Mouse (Mus musculus) olfactory bulb, adult 2 months (tissue): ENCODE measurements around the gene Slc2a6. TPM values are rescaled to one million over a fixed set of nuclear protein-coding genes. Genes with fewer than 3 reads are reported as not detected.

ENCODE experiments used
- H3K27ac ChIP-seq: fragments of 200-500 bp; 2 replicates; pipeline ENCODE4 v1.5.1; 2012; ENCODE audit warnings: low read depth, low read length; ENCODE audit not compliant: insufficient read depth
- H3K4me1 ChIP-seq: fragments of 200-500 bp; 2 replicates; pipeline ENCODE4 v1.6.1; 2012; ENCODE audit warnings: low read length; ENCODE audit not compliant: control insufficient read depth, insufficient read depth
- H3K4me3 ChIP-seq: fragments of 200-500 bp; 2 replicates; pipeline ENCODE4 v1.5.1; 2012; ENCODE audit warnings: mild to moderate bottlenecking, low read depth, low read length, moderate library complexity; ENCODE audit not compliant: insufficient read depth
- CTCF ChIP-seq: fragments of 200-500 bp; IDR thresholded peaks from 2 replicates; pipeline ENCODE4 v1.5.1; 2012; ENCODE audit warnings: low read depth, mild to moderate bottlenecking, low read length, moderate library complexity; ENCODE audit not compliant: insufficient read depth
- POLR2A ChIP-seq: fragments of 200-500 bp; IDR thresholded peaks from 2 replicates; pipeline ENCODE4 v1.6.1; 2012; ENCODE audit warnings: mild to moderate bottlenecking, low read depth, low read length, moderate library complexity; ENCODE audit not compliant: insufficient read depth
- WGBS: fragments of 180-500 bp; shearing (Covaris S2); methylation state at CpG from one replicate; pipeline ENCODE4 v1.1.7; 2018; 5-methylcytosine and 5-hydroxymethylcytosine counted together
- polyA plus RNA-seq: library from polyadenylated mRNA; stranded (reverse); fragments of >200 nt; gene quantifications from 2 replicates; pipeline ENCODE4 v1.2.4, GENCODE M21; 2012; ENCODE audit warnings: low replicate concordance; ENCODE audit not compliant: missing spikeins, insufficient read depth, insufficient read length

Gene Slc2a6
- not detected in 2 replicates for polyA plus RNA-seq

GRCm38 (mm10) chr2:27027618-27028436 is at the start of gene Slc2a6:
TSS of gene Slc2a6 (minus strand) at chr2:27027998.
- TF ChIP-seq POLR2A (peak; percentile 67), CTCF (no peak)
- WGBS, result 2% methylated on average over 38 of the region's 38 CpGs
- Histone ChIP-seq H3K4me3 (peak within 1 kb of the TSS; percentile 76), H3K27ac (peak within 1 kb of the TSS; percentile 28; the same call in 1 of the 2 replicates), H3K4me1 (peaks cover 21% of the 10 kb centered on the region)

GRCm38 (mm10) chr2:27075485-27075884 is 47.7 kb upstream of the Slc2a6 start:
- TF ChIP-seq CTCF (no peak), POLR2A (no peak)
- Histone ChIP-seq H3K4me1 (peaks cover 37% of the 10 kb centered on the region), H3K4me3 (no peak overlapping the region), H3K27ac (no peak overlapping the region)
- 86% methylated on average over 3 of the region's 3 CpGs for WGBS

- WGBS, result 76% methylated on average over 4 of the region's 4 CpGs
- Histone ChIP-seq H3K4me3 (no peak overlapping the region), H3K27ac (no peak overlapping the region), H3K4me1 (peaks cover 33% of the 10 kb centered on the region)
- TF ChIP-seq POLR2A (no peak), CTCF (no peak)
Measured at GRCm38 (mm10) chr2:27074804-27075203, 47.0 kb upstream of the Slc2a6 start.

GRCm38 (mm10) chr2:27073407-27073806 is 45.6 kb upstream of the Slc2a6 start:
- H3K4me3 ChIP-seq, result no peak overlapping the region
- WGBS, result 84% methylated on average over 4 of the region's 4 CpGs
- H3K27ac ChIP-seq, result no peak overlapping the region
- peaks cover 22% of the 10 kb centered on the region for H3K4me1 ChIP-seq
- TF ChIP-seq POLR2A (no peak), CTCF (no peak)

GRCm38 (mm10) chr2:27071978-27072377 is 44.2 kb upstream of the Slc2a6 start, which contains the start of gene Mymk:
TSS of gene Mymk (minus strand) at chr2:27072179.
- TF ChIP-seq POLR2A (no peak), CTCF (no peak)
- H3K4me1 ChIP-seq, result peaks cover 19% of the 10 kb centered on the region
- 81% methylated on average over 2 of the region's 2 CpGs for WGBS
- H3K4me3 ChIP-seq, result no peak within 1 kb of the TSS
- peak within 1 kb of the TSS; percentile 52; the same call in 1 of the 2 replicates for H3K27ac ChIP-seq

- Histone ChIP-seq H3K4me3 (no peak overlapping the region), H3K27ac (peak overlapping the region; percentile 52; the same call in 1 of the 2 replicates), H3K4me1 (peaks cover 19% of the 10 kb centered on the region)
- WGBS, result 5% methylated on average over 4 of the region's 4 CpGs
- TF ChIP-seq POLR2A (no peak), CTCF (no peak)
Measured at GRCm38 (mm10) chr2:27071137-27071536, 43.3 kb upstream of the Slc2a6 start.

- TF ChIP-seq POLR2A (no peak), CTCF (no peak)
- 59% methylated on average over 2 of the region's 2 CpGs for whole genome bisulfite sequencing
- Histone ChIP-seq H3K27ac (no peak overlapping the region), H3K4me1 (peaks cover 19% of the 10 kb centered on the region), H3K4me3 (no peak overlapping the region)
Measured at GRCm38 (mm10) chr2:27070247-27070813, 42.5 kb upstream of the Slc2a6 start.

GRCm38 (mm10) chr2:27069646-27070045 is 41.8 kb upstream of the Slc2a6 start:
- no peak overlapping the region for H3K4me3 ChIP-seq
- TF ChIP-seq POLR2A, result no peak
- no peak for TF ChIP-seq CTCF
- H3K4me1 ChIP-seq, result peaks cover 19% of the 10 kb centered on the region
- WGBS, result 73% methylated on average over 3 of the region's 3 CpGs
- no peak overlapping the region for H3K27ac ChIP-seq

- Histone ChIP-seq H3K4me3 (no peak overlapping the region), H3K27ac (no peak overlapping the region), H3K4me1 (peaks cover 19% of the 10 kb centered on the region)
- TF ChIP-seq POLR2A (no peak), CTCF (no peak)
- 39% methylated on average over 2 of the region's 2 CpGs for WGBS
Measured at GRCm38 (mm10) chr2:27067996-27068395, 40.2 kb upstream of the Slc2a6 start.
